Mouse (Mus musculus): ENCODE data around the gene Ssr2. TPM values are rescaled to one million over a fixed set of nuclear protein-coding genes. Genes with fewer than 3 reads are reported as not detected.

The Ssr2 gene
- total RNA-seq, 2 experiments from 2014 or later, result 114 to 121 TPM

GRCm38 (mm10) chr3:88540085-88540484 lies 35.6 kb upstream of the Ssr2 start:
- DNase-seq, result no peak
- intact Hi-C loops (cut with DNase I), result no loop called here

- DNase-seq, result peak; percentile 96
- intact Hi-C loops (cut with DNase I), result no loop called here
These were observed 33.9 kb upstream of the Ssr2 start for GRCm38 (mm10) chr3:88541622-88542401.

- intact Hi-C loops (cut with DNase I), result no loop called here
- DNase-seq, result no peak
These were observed 33.2 kb upstream of the Ssr2 start for GRCm38 (mm10) chr3:88542486-88542885.

GRCm38 (mm10) chr3:88543174-88543573 lies 32.5 kb upstream of the Ssr2 start:
- intact Hi-C loops (cut with DNase I), result no loop called here
- DNase-seq, result no peak

GRCm38 (mm10) chr3:88543651-88544410 lies 31.8 kb upstream of the Ssr2 start:
- intact Hi-C loops (cut with DNase I), result no loop called here
- DNase-seq, result no peak

GRCm38 (mm10) chr3:88544514-88544913 lies 31.2 kb upstream of the Ssr2 start:
- intact Hi-C loops (cut with DNase I), result no loop called here
- DNase-seq, result no peak

GRCm38 (mm10) chr3:88544955-88545591 lies 30.6 kb upstream of the Ssr2 start:
- intact Hi-C loops (cut with DNase I), result no loop called here
- DNase-seq, result no peak

GRCm38 (mm10) chr3:88546674-88547418 lies 28.8 kb upstream of the Ssr2 start:
- intact Hi-C loops (cut with DNase I), result no loop called here

GRCm38 (mm10) chr3:88548180-88548917 lies 27.3 kb upstream of the Ssr2 start, which contains the start of gene Rab25:
Gene Rab25, minus strand, starts transcription at chr3:88548300.
- intact Hi-C loops (cut with DNase I), result no loop called here

More at GRCm38 (mm10) chr3:88546674-88547418, 28.8 kb upstream of the Ssr2 start:
- no peak for DNase-seq

GRCm38 (mm10) chr3:88551586-88551985 lies 24.1 kb upstream of the Ssr2 start:
- no peak for DNase-seq
- intact Hi-C loops (cut with DNase I), result no loop called here

More at GRCm38 (mm10) chr3:88548180-88548917, 27.3 kb upstream of the Ssr2 start, which contains the start of gene Rab25:
- no peak for DNase-seq

- intact Hi-C loops (cut with DNase I), result no loop called here
- no peak for DNase-seq
These were observed 23.5 kb upstream of the Ssr2 start for GRCm38 (mm10) chr3:88552082-88552645.

- intact Hi-C loops (cut with DNase I), result no loop called here
- DNase-seq, result peak; percentile 99
These were observed 22.8 kb upstream of the Ssr2 start, which contains the start of gene Lamtor2 for GRCm38 (mm10) chr3:88552676-88553524. Gene Lamtor2, minus strand, starts transcription at chr3:88553074.

- DNase-seq, result peak; percentile 94
- intact Hi-C loops (cut with DNase I), result no loop called here
These were observed 22.2 kb upstream of the Ssr2 start, which contains the start of gene Ubqln4 for GRCm38 (mm10) chr3:88553525-88553879. Gene Ubqln4, plus strand, starts transcription at chr3:88553758.

- intact Hi-C loops (cut with DNase I), result no loop called here
- DNase-seq, result peak; percentile 72
These were observed 21.6 kb upstream of the Ssr2 start for GRCm38 (mm10) chr3:88553880-88554586.

- no peak for DNase-seq
- intact Hi-C loops (cut with DNase I), result no loop called here
These were observed 20.5 kb upstream of the Ssr2 start for GRCm38 (mm10) chr3:88555069-88555605.

GRCm38 (mm10) chr3:88555731-88556130 lies 19.9 kb upstream of the Ssr2 start:
- DNase-seq, result no peak
- intact Hi-C loops (cut with DNase I), result no loop called here

GRCm38 (mm10) chr3:88556616-88557015 lies 19.1 kb upstream of the Ssr2 start:
- intact Hi-C loops (cut with DNase I), result no loop called here
- DNase-seq, result no peak

GRCm38 (mm10) chr3:88559596-88559995 lies 16.1 kb upstream of the Ssr2 start:
- DNase-seq, result no peak
- intact Hi-C loops (cut with DNase I), result no loop called here

All from left cerebral cortex, postnatal 4 days (tissue).